ENCODE assay signal across 8 mouse cellular contexts in genomic region chr5:129778348-129778995, GRCm38 (mm10). TPM values are rescaled to one million over a fixed set of nuclear protein-coding genes. Genes with fewer than 3 reads are reported as not detected.
A peak's percentile ranks its signal among the peaks of the same experiment; 100 is the strongest.
DNase-seq lines count a peak whose midpoint lies in the region; ATAC-seq and TF ChIP-seq lines count a peak whose summit lies in the region.

No protein-coding gene starts in this region.

- H3K4me1 ChIP-seq in heart, embryonic 11.5 days (ENCODE audit: control insufficient read depth, insufficient read depth, low read length), result 0 out of 2 replicates have a peak, but pooled peaks cover 3% of the 10 kb centered on the region
- H3K4me1 ChIP-seq in CH12.LX (ENCODE audit: control insufficient read depth in 1 of 2, insufficient read depth in 2 of 2), result peaks cover 2 to 26% of the 10 kb centered on the region in 2 experiments; a peak in 2 of 4 replicates
- peaks cover 9% of the 10 kb centered on the region for H3K4me1 ChIP-seq in forebrain, embryonic 16.5 days (replicated peaks; ENCODE audit: control insufficient read depth, insufficient read depth, low read length)
- H3K4me1 ChIP-seq in liver, postnatal 0 days (ENCODE audit: insufficient read depth), result peaks cover 6% of the 10 kb centered on the region

- H3K27me3 ChIP-seq in heart, embryonic 11.5 days (ENCODE audit: control insufficient read depth, insufficient read depth, low read length), result no peaks in the 10 kb centered on the region
- no peaks in the 10 kb centered on the region for H3K27me3 ChIP-seq in CH12.LX (replicated peaks)
- H3K27me3 ChIP-seq in forebrain, embryonic 16.5 days (replicated peaks; ENCODE audit: control insufficient read depth, insufficient read depth, low read length), result no peaks in the 10 kb centered on the region
- H3K27me3 ChIP-seq in liver, postnatal 0 days (ENCODE audit: insufficient read depth, low read length), result no peaks in the 10 kb centered on the region

- H3K79me2 ChIP-seq in CH12.LX (replicated peaks; ENCODE audit: control insufficient read depth, extremely low read depth, insufficient read depth, poor library complexity, severe bottlenecking), result peaks cover 25% of the 10 kb centered on the region

- intact Hi-C loops in heart, postnatal 36 days (cut with DNase I), result no loop called here
- intact Hi-C loops in left cerebral cortex, postnatal 10 days (cut with DNase I), result no loop called here

- no peak for TF ChIP-seq RAD21 in CH12.LX (IDR thresholded peaks at IDR 0.05; ENCODE audit: low read depth, low read length)

- peak overlapping the region; percentile 73 for H3K9ac ChIP-seq in heart, embryonic 11.5 days (ENCODE audit: low read depth, low read length)
- H3K9ac ChIP-seq in CH12.LX (ENCODE audit: insufficient read depth, low read depth), result peak overlapping the region; percentile 92
- H3K9ac ChIP-seq in forebrain, embryonic 16.5 days (replicated peaks; ENCODE audit: low read depth, low read length), result peak overlapping the region; percentile 59
- H3K9ac ChIP-seq in liver, postnatal 0 days (replicated peaks), result peak overlapping the region; percentile 76

- dilution Hi-C loops in CH12.LX (cut with MboI; ENCODE audit: extremely low pct_ligation_motif_present, extremely low pct_unique_long_range_greater_than_20kb, low sequenced_read_pairs), result no loop called here

- H3K36me3 ChIP-seq in heart, embryonic 11.5 days (ENCODE audit: control insufficient read depth, insufficient read depth, low read length), result no peaks in the 10 kb centered on the region
- H3K36me3 ChIP-seq in CH12.LX (replicated peaks in 1 of 2; ENCODE audit: control insufficient read depth in 1 of 2, insufficient read depth in 1 of 2, low read length in 1 of 2), result peaks cover 22 to 34% of the 10 kb centered on the region in 2 experiments
- no peaks in the 10 kb centered on the region for H3K36me3 ChIP-seq in forebrain, embryonic 16.5 days (ENCODE audit: control insufficient read depth, insufficient read depth)
- no peaks in the 10 kb centered on the region for H3K36me3 ChIP-seq in liver, postnatal 0 days (replicated peaks; ENCODE audit: insufficient read depth, low read length)

- no peak for ATAC-seq in heart, embryonic 11.5 days (replicated peaks; ENCODE audit: insufficient number of reproducible peaks, low FRiP score, low TSS enrichment)
- no peak for ATAC-seq in forebrain, embryonic 16.5 days
- no peak; the same call in 1 of the 2 replicates for ATAC-seq in liver, postnatal 0 days

- 40% methylated on average over 11 of the region's 11 CpGs for WGBS in heart, embryonic 11.5 days (ENCODE audit: insufficient replicate concordance)
- WGBS in forebrain, embryonic 16.5 days, result 39% methylated on average over 11 of the region's 11 CpGs
- WGBS in liver, postnatal 0 days (ENCODE audit: insufficient replicate concordance), result 25% methylated on average over 11 of the region's 11 CpGs

- no peak for TF ChIP-seq CTCF in CH12.LX (conservative IDR thresholded peaks at IDR 0.05 in 1 of 2, IDR thresholded peaks at IDR 0.05 in 1 of 2; ENCODE audit: low read depth in 2 of 2, low read length in 2 of 2)
- no peak for TF ChIP-seq CTCF in liver, postnatal 0 days (IDR thresholded peaks at IDR 0.05; ENCODE audit: low read depth)

- H3K4me2 ChIP-seq in heart, embryonic 11.5 days, result peak overlapping the region; percentile 77
- peak overlapping the region; percentile 95 for H3K4me2 ChIP-seq in CH12.LX (ENCODE audit: insufficient read depth, low read depth, poor library complexity, severe bottlenecking)
- H3K4me2 ChIP-seq in forebrain, embryonic 16.5 days (ENCODE audit: low read length), result peak overlapping the region; percentile 89
- H3K4me2 ChIP-seq in liver, postnatal 0 days (ENCODE audit: low read depth, low read length), result peak overlapping the region; percentile 96

- DNase-seq in heart, postnatal 36 days, result no peak
- no peak for DNase-seq in CH12.LX (ENCODE audit: extremely low read depth)
- DNase-seq in liver, postnatal 0 days, result no peak
- DNase-seq in frontal cortex, postnatal 25 days (ENCODE audit: low spot score in 2 of 2), result no peak
- DNase-seq in left cerebral cortex, postnatal 10 days (ENCODE audit: extremely low spot score in 1 of 2, low spot score in 2 of 2), result no peak
- no peak for DNase-seq in kidney, postnatal 4 days

- H3K4me3 ChIP-seq in heart, embryonic 11.5 days (ENCODE audit: low read depth, low read length), result peak overlapping the region; percentile 53
- H3K4me3 ChIP-seq in CH12.LX (replicated peaks in 1 of 3; ENCODE audit: low read depth in 2 of 3, low read length in 2 of 3, poor library complexity in 1 of 3), result peak overlapping the region; percentile 74 to 96 (median 84)
- H3K4me3 ChIP-seq in forebrain, embryonic 16.5 days (replicated peaks; ENCODE audit: low read length), result peak overlapping the region; percentile 53
- H3K4me3 ChIP-seq in liver, postnatal 0 days (ENCODE audit: low read depth, low read length), result peak overlapping the region; percentile 71

- no peaks in the 10 kb centered on the region for H3K9me3 ChIP-seq in heart, embryonic 11.5 days (replicated peaks; ENCODE audit: control insufficient read depth, low read length)
- no peaks in the 10 kb centered on the region for H3K9me3 ChIP-seq in CH12.LX (replicated peaks; ENCODE audit: low read length)
- H3K9me3 ChIP-seq in forebrain, embryonic 16.5 days (ENCODE audit: control insufficient read depth, low read length), result no peaks in the 10 kb centered on the region
- no peaks in the 10 kb centered on the region for H3K9me3 ChIP-seq in liver, postnatal 0 days (ENCODE audit: low read length)

- no peak for TF ChIP-seq EP300 in CH12.LX (IDR thresholded peaks at IDR 0.05; ENCODE audit: low read length)
- TF ChIP-seq EP300 in liver, postnatal 0 days (IDR thresholded peaks at IDR 0.05; ENCODE audit: low read depth), result no peak

- no peak for TF ChIP-seq POLR2A in CH12.LX (IDR thresholded peaks at IDR 0.05; ENCODE audit: low read depth, low read length)

- in situ Hi-C loops in CH12.LX (cut with MboI; ENCODE audit: low pct_ligation_motif_present, low pct_unique_long_range_greater_than_20kb, low sequenced_read_pairs), result no loop called here

- no peak overlapping the region for H3K27ac ChIP-seq in heart, embryonic 11.5 days (ENCODE audit: low read depth, low read length)
- H3K27ac ChIP-seq in CH12.LX (ENCODE audit: insufficient read depth, low read depth), result peak overlapping the region; percentile 4; the same call in 1 of the 2 replicates
- no peak overlapping the region for H3K27ac ChIP-seq in forebrain, embryonic 16.5 days (ENCODE audit: low read length)
- peak overlapping the region; percentile 45; the same call in 1 of the 2 replicates for H3K27ac ChIP-seq in liver, postnatal 0 days (ENCODE audit: low read depth)

TF ChIP-seq in CH12.LX, 34 proteins besides CTCF, POLR2A, EP300 and RAD21:
- TF ChIP-seq BHLHE40 (IDR thresholded peaks at IDR 0.05; ENCODE audit: low read depth, low read length), result no peak
- TF ChIP-seq POLR2AphosphoS2 (IDR thresholded peaks at IDR 0.05; ENCODE audit: low read depth, low read length), result no peak
- no peak for TF ChIP-seq MXI1 (IDR thresholded peaks at IDR 0.05; ENCODE audit: low read depth, low read length)
- no peak for TF ChIP-seq ZC3H11A (IDR thresholded peaks at IDR 0.05; ENCODE audit: low read depth, low read length)
- TF ChIP-seq IRF4 (IDR thresholded peaks at IDR 0.05; ENCODE audit: low read depth, low read length), result no peak
- no peak for TF ChIP-seq ELF1 (IDR thresholded peaks at IDR 0.05; ENCODE audit: low read depth, low read length)
- no peak for TF ChIP-seq RCOR1 (conservative IDR thresholded peaks at IDR 0.05; ENCODE audit: low read depth, low read length)
- TF ChIP-seq CHD2 (IDR thresholded peaks at IDR 0.05; ENCODE audit: low read length), result no peak
- TF ChIP-seq HCFC1 (IDR thresholded peaks at IDR 0.05; ENCODE audit: low read depth, low read length), result no peak
- no peak for TF ChIP-seq JUND (conservative IDR thresholded peaks at IDR 0.05; ENCODE audit: low read depth, low read length)
- TF ChIP-seq USF1 (IDR thresholded peaks at IDR 0.05; ENCODE audit: low read depth, low read length), result no peak
- TF ChIP-seq GABPA (IDR thresholded peaks at IDR 0.05; ENCODE audit: insufficient replicate concordance, low read depth, low read length), result no peak
- no peak for TF ChIP-seq UBTF (IDR thresholded peaks at IDR 0.05; ENCODE audit: low read depth, low read length)
- no peak for TF ChIP-seq SMC3 (IDR thresholded peaks at IDR 0.05; ENCODE audit: low read depth, low read length)
- no peak for TF ChIP-seq TCF12 (IDR thresholded peaks at IDR 0.05; ENCODE audit: low read depth, low read length)
- TF ChIP-seq PAX5 (IDR thresholded peaks at IDR 0.05; ENCODE audit: low read length), result no peak
- TF ChIP-seq CHD1 (IDR thresholded peaks at IDR 0.05; ENCODE audit: low read depth, low read length), result no peak
- TF ChIP-seq SIN3A (IDR thresholded peaks at IDR 0.05; ENCODE audit: low read length), result no peak; the same call in 1 of the 2 replicates
- no peak for TF ChIP-seq NELFE (IDR thresholded peaks at IDR 0.05; ENCODE audit: low read depth, low read length)

RNA-seq across cellular contexts. Expression of gene Psph, which starts 8.8 kb away (rescaled TPM):
- 33.1 and 34.9 TPM in 2 replicates for polyA plus RNA-seq in heart, embryonic 11.5 days (2014; fragmentation: Nextera tagmentation; extraction: Ambion mirVana)
- 10 to 100 TPM in 1 of 2 experiments, 1 to 10 TPM in 1; 7.8 to 12.9 TPM for total RNA-seq in heart, postnatal 36 days (2021)
- total RNA-seq in CH12.LX (2012; rRNA removed) (145 and 232 TPM in 2 replicates), CH12.LX (2014; rRNA removed) (199 and 252 TPM in 2 replicates)
- 128 and 139 TPM in 2 replicates for polyA plus RNA-seq in CH12.LX (2012; ENCODE audit: insufficient read length, low read depth)
- polyA plus RNA-seq in forebrain, embryonic 16.5 days (2015; fragmentation: Nextera tagmentation; extraction: Ambion mirVana), result 42.3 and 42.9 TPM in 2 replicates
- 18.4 and 20.5 TPM in 2 replicates for polyA plus RNA-seq in liver, postnatal 0 days (2015; fragmentation: Nextera tagmentation; extraction: Ambion mirVana)
- total RNA-seq in left cerebral cortex, postnatal 10 days (2021), result 10 to 100 TPM; 21.9 to 23.6 TPM

RNA-seq across cellular contexts. Expression of gene Nipsnap2, which starts 53.6 kb away (rescaled TPM):
- polyA plus RNA-seq in heart, embryonic 11.5 days (2014; fragmentation: Nextera tagmentation; extraction: Ambion mirVana), result 233 and 237 TPM in 2 replicates
- total RNA-seq in heart, postnatal 36 days (2021), result 100 to 1,000 TPM; 766 to 842 TPM
- total RNA-seq in CH12.LX (2012; rRNA removed) (24.3 and 30.4 TPM in 2 replicates), CH12.LX (2014; rRNA removed) (23.9 and 24.8 TPM in 2 replicates)
- polyA plus RNA-seq in CH12.LX (2012; ENCODE audit: insufficient read length, low read depth), result 18.3 TPM in 2 replicates
- polyA plus RNA-seq in forebrain, embryonic 16.5 days (2015; fragmentation: Nextera tagmentation; extraction: Ambion mirVana), result 74.0 and 77.2 TPM in 2 replicates
- 30.5 and 32.2 TPM in 2 replicates for polyA plus RNA-seq in liver, postnatal 0 days (2015; fragmentation: Nextera tagmentation; extraction: Ambion mirVana)
- total RNA-seq in left cerebral cortex, postnatal 10 days (2021), result 10 to 100 TPM; 75.6 to 77.0 TPM

Comparison
In these comparisons a context has a peak if more than half of its experiments do, and no peak if none do; other contexts are left out.
1. H3K27ac ChIP-seq: peak in CH12.LX (single experiment) and liver, postnatal 0 days (single experiment); none in heart, embryonic 11.5 days (single experiment) and forebrain, embryonic 16.5 days (single experiment).
2. Peak in every context shown above with its lines, with median percentiles within 50 percentile points of each other: H3K4me2 ChIP-seq, H3K4me3 ChIP-seq and H3K9ac ChIP-seq.